Mouse (Mus musculus): Measurements from ENCODE around the gene Kti12. TPM values are rescaled to one million over a fixed set of nuclear protein-coding genes. Genes with fewer than 3 reads are reported as not detected.

Gene Kti12
- total RNA-seq (2012; rRNA removed) (36.1 and 48.4 TPM in 2 replicates), total RNA-seq (2014; rRNA removed) (51.4 and 66.0 TPM in 2 replicates), polyA plus RNA-seq (2012; ENCODE audit: insufficient read length, low read depth) (73.8 and 81.3 TPM in 2 replicates)

- peak within 1 kb of the TSS; percentile 53 for H3K27ac ChIP-seq (ENCODE audit: insufficient read depth, low read depth)
- peak within 1 kb of the TSS; percentile 87 to 98 (median 97) for H3K4me3 ChIP-seq (replicated peaks in 1 of 3; ENCODE audit: low read depth in 2 of 3, low read length in 2 of 3, poor library complexity in 1 of 3)
- peaks cover 0 to 19% of the 10 kb centered on the region in 2 experiments; a peak in 2 of 4 replicates for H3K4me1 ChIP-seq (ENCODE audit: control insufficient read depth in 1 of 2, insufficient read depth in 2 of 2)
- TF ChIP-seq SIN3A (IDR thresholded peaks at IDR 0.05; ENCODE audit: low read length): peak; percentile 93
- TF ChIP-seq MXI1 (IDR thresholded peaks at IDR 0.05; ENCODE audit: low read depth, low read length): peak; percentile 96
- no peak for TF ChIP-seq NRF1 (IDR thresholded peaks at IDR 0.05; ENCODE audit: low read depth, low read length)
- TF ChIP-seq NELFE (IDR thresholded peaks at IDR 0.05; ENCODE audit: low read depth, low read length): peak; percentile 87
- no peak; the same call in 1 of the 2 replicates for TF ChIP-seq GABPA (IDR thresholded peaks at IDR 0.05; ENCODE audit: insufficient replicate concordance, low read depth, low read length)
- TF ChIP-seq POLR2AphosphoS2 (IDR thresholded peaks at IDR 0.05; ENCODE audit: low read depth, low read length): peak; percentile 76
- peak; percentile 87; the same call in 1 of the 2 replicates for TF ChIP-seq KAT2A (IDR thresholded peaks at IDR 0.05; ENCODE audit: insufficient replicate concordance, low read length)
- TF ChIP-seq MAZ (IDR thresholded peaks at IDR 0.05; ENCODE audit: low read depth, low read length): no peak
- no peak for TF ChIP-seq CTCF (conservative IDR thresholded peaks at IDR 0.05 in 1 of 2, IDR thresholded peaks at IDR 0.05 in 1 of 2; ENCODE audit: low read depth in 2 of 2, low read length in 2 of 2)
- TF ChIP-seq JUN (IDR thresholded peaks at IDR 0.05; ENCODE audit: insufficient read depth, low read depth, low read length): no peak
- TF ChIP-seq TBP (conservative IDR thresholded peaks at IDR 0.05; ENCODE audit: low read depth, low read length): peak; percentile 75
- 0 out of 2 replicates have a peak, but pooled peaks have one; percentile 46 for TF ChIP-seq UBTF (IDR thresholded peaks at IDR 0.05; ENCODE audit: low read depth, low read length)
- TF ChIP-seq RAD21 (IDR thresholded peaks at IDR 0.05; ENCODE audit: low read depth, low read length): no peak
- TF ChIP-seq SMC3 (IDR thresholded peaks at IDR 0.05; ENCODE audit: low read depth, low read length): no peak
- no peak for TF ChIP-seq ZNF384 (IDR thresholded peaks at IDR 0.05; ENCODE audit: low read depth, low read length)
- peak; percentile 70 for TF ChIP-seq TCF12 (IDR thresholded peaks at IDR 0.05; ENCODE audit: low read depth, low read length)
- TF ChIP-seq MYC (IDR thresholded peaks at IDR 0.05; ENCODE audit: low read depth, low read length): peak; percentile 94
- no peak for TF ChIP-seq E2F4 (IDR thresholded peaks at IDR 0.05; ENCODE audit: insufficient replicate concordance, low read depth, low read length)
- TF ChIP-seq EP300 (IDR thresholded peaks at IDR 0.05; ENCODE audit: low read length): no peak
- TF ChIP-seq MAX (IDR thresholded peaks at IDR 0.05; ENCODE audit: low read length): peak; percentile 95
- TF ChIP-seq ELF1 (IDR thresholded peaks at IDR 0.05; ENCODE audit: low read depth, low read length): peak; percentile 91
- peak; percentile 91 for TF ChIP-seq HCFC1 (IDR thresholded peaks at IDR 0.05; ENCODE audit: low read depth, low read length)
- 0 out of 2 replicates have a peak, but pooled peaks have one; percentile 41 for TF ChIP-seq CHD2 (IDR thresholded peaks at IDR 0.05; ENCODE audit: low read length)
- no peak for TF ChIP-seq MEF2A (IDR thresholded peaks at IDR 0.05; ENCODE audit: borderline replicate concordance, low read depth, low read length)
- peak; percentile 93 for TF ChIP-seq POLR2A (IDR thresholded peaks at IDR 0.05; ENCODE audit: low read depth, low read length)
- peak; percentile 46; the same call in 1 of the 2 replicates for TF ChIP-seq IRF4 (IDR thresholded peaks at IDR 0.05; ENCODE audit: low read depth, low read length)
- peak; percentile 47; the same call in 1 of the 2 replicates for TF ChIP-seq ZMIZ1 (IDR thresholded peaks at IDR 0.05; ENCODE audit: low read depth, low read length)
- in situ Hi-C loops (cut with MboI; ENCODE audit: low pct_ligation_motif_present, low pct_unique_long_range_greater_than_20kb, low sequenced_read_pairs) (no loop called here), dilution Hi-C loops (cut with MboI; ENCODE audit: extremely low pct_ligation_motif_present, extremely low pct_unique_long_range_greater_than_20kb, low sequenced_read_pairs) (no loop called here)
- peaks cover 25% of the 10 kb centered on the region for H3K79me2 ChIP-seq (replicated peaks; ENCODE audit: control insufficient read depth, extremely low read depth, insufficient read depth, poor library complexity, severe bottlenecking)
- peaks cover 0 to 14% of the 10 kb centered on the region in 2 experiments for H3K36me3 ChIP-seq (replicated peaks in 1 of 2; ENCODE audit: control insufficient read depth in 1 of 2, insufficient read depth in 1 of 2, low read length in 1 of 2)
- H3K9me3 ChIP-seq (replicated peaks; ENCODE audit: low read length): no peaks in the 10 kb centered on the region
- peak; percentile 90 for DNase-seq (ENCODE audit: extremely low read depth)
- H3K4me2 ChIP-seq (ENCODE audit: insufficient read depth, low read depth, poor library complexity, severe bottlenecking): peak within 1 kb of the TSS; percentile 82
- no peaks in the 10 kb centered on the region for H3K27me3 ChIP-seq (replicated peaks)
- H3K9ac ChIP-seq (ENCODE audit: insufficient read depth, low read depth): peak within 1 kb of the TSS; percentile 68
Measured at GRCm38 (mm10) chr4:108847715-108848504, at the start of gene Kti12. Kti12 (plus strand) TSS chr4:108847785.

Data from CH12.LX (cell line).